Mouse (Mus musculus): Measurements from ENCODE around the gene Rcn1. TPM values are rescaled to one million over a fixed set of nuclear protein-coding genes. Genes with fewer than 3 reads are reported as not detected.

The Rcn1 gene
- polyA plus RNA-seq, 1 experiment from 2014 or later = 131 TPM

- H3K4me3 ChIP-seq (ENCODE audit: low read depth, low read length) = no peak overlapping the region
- no peaks in the 10 kb centered on the region for H3K9me3 ChIP-seq (ENCODE audit: control insufficient read depth, low read length)
- H3K9ac ChIP-seq (ENCODE audit: low read length) = no peak overlapping the region
- DNase-seq (ENCODE audit: low spot score) = peak; percentile 81
- no peak overlapping the region for H3K4me2 ChIP-seq (ENCODE audit: low read depth, severe bottlenecking)
- ATAC-seq (ENCODE audit: insufficient number of reproducible peaks, low FRiP score, low TSS enrichment, low read depth) = peak; percentile 63; the same call in 1 of the 2 replicates
- H3K27ac ChIP-seq (replicated peaks; ENCODE audit: low read depth, low read length) = no peak overlapping the region
- no peaks in the 10 kb centered on the region for H3K27me3 ChIP-seq (ENCODE audit: control insufficient read depth, insufficient read depth, low read length)
- H3K4me1 ChIP-seq (ENCODE audit: control insufficient read depth, insufficient read depth, low read length) = peaks cover 2% of the 10 kb centered on the region; the same call in 1 of the 2 replicates
- 6% methylated on average over 12 of the region's 12 CpGs for WGBS
- no peaks in the 10 kb centered on the region for H3K36me3 ChIP-seq (ENCODE audit: control insufficient read depth, insufficient read depth, low read length)
These were observed 28.9 kb upstream of the Rcn1 start for GRCm38 (mm10) chr2:105428029-105428428.

- no peak overlapping the region for H3K27ac ChIP-seq (replicated peaks; ENCODE audit: low read depth, low read length)
- ATAC-seq (ENCODE audit: insufficient number of reproducible peaks, low FRiP score, low TSS enrichment, low read depth) = no peak
- no peak for DNase-seq (ENCODE audit: low spot score)
- H3K36me3 ChIP-seq (ENCODE audit: control insufficient read depth, insufficient read depth, low read length) = no peaks in the 10 kb centered on the region
- no peak overlapping the region for H3K4me3 ChIP-seq (ENCODE audit: low read depth, low read length)
- H3K4me2 ChIP-seq (ENCODE audit: low read depth, severe bottlenecking) = no peak overlapping the region
- no peaks in the 10 kb centered on the region for H3K27me3 ChIP-seq (ENCODE audit: control insufficient read depth, insufficient read depth, low read length)
- H3K9me3 ChIP-seq (ENCODE audit: control insufficient read depth, low read length) = no peaks in the 10 kb centered on the region
- no peak overlapping the region for H3K9ac ChIP-seq (ENCODE audit: low read length)
- H3K4me1 ChIP-seq (ENCODE audit: control insufficient read depth, insufficient read depth, low read length) = no peaks in the 10 kb centered on the region
- 74% methylated on average over 8 of the region's 8 CpGs for WGBS
These were observed 28.3 kb upstream of the Rcn1 start for GRCm38 (mm10) chr2:105427447-105427846.

- no peak overlapping the region for H3K4me3 ChIP-seq (ENCODE audit: low read depth, low read length)
- no peaks in the 10 kb centered on the region for H3K9me3 ChIP-seq (ENCODE audit: control insufficient read depth, low read length)
- H3K36me3 ChIP-seq (ENCODE audit: control insufficient read depth, insufficient read depth, low read length) = no peaks in the 10 kb centered on the region
- no peak overlapping the region for H3K4me2 ChIP-seq (ENCODE audit: low read depth, severe bottlenecking)
- 0 out of 2 replicates have a peak, but pooled peaks cover 3% of the 10 kb centered on the region for H3K4me1 ChIP-seq (ENCODE audit: control insufficient read depth, insufficient read depth, low read length)
- 91% methylated on average over 12 of the region's 12 CpGs for WGBS
- no peak for ATAC-seq (ENCODE audit: insufficient number of reproducible peaks, low FRiP score, low TSS enrichment, low read depth)
- no peak overlapping the region for H3K27ac ChIP-seq (replicated peaks; ENCODE audit: low read depth, low read length)
- DNase-seq (ENCODE audit: low spot score) = no peak
- H3K27me3 ChIP-seq (ENCODE audit: control insufficient read depth, insufficient read depth, low read length) = no peaks in the 10 kb centered on the region
- H3K9ac ChIP-seq (ENCODE audit: low read length) = no peak overlapping the region
These were observed 19.6 kb upstream of the Rcn1 start for GRCm38 (mm10) chr2:105418629-105419227.

GRCm38 (mm10) chr2:105417663-105418062, 18.5 kb upstream of the Rcn1 start:
- H3K9ac ChIP-seq (ENCODE audit: low read length) = no peak overlapping the region
- no peak overlapping the region for H3K4me3 ChIP-seq (ENCODE audit: low read depth, low read length)
- no peak overlapping the region for H3K27ac ChIP-seq (replicated peaks; ENCODE audit: low read depth, low read length)
- no peaks in the 10 kb centered on the region for H3K36me3 ChIP-seq (ENCODE audit: control insufficient read depth, insufficient read depth, low read length)
- ATAC-seq (ENCODE audit: insufficient number of reproducible peaks, low FRiP score, low TSS enrichment, low read depth) (no peak), DNase-seq (ENCODE audit: low spot score) (no peak)
- H3K9me3 ChIP-seq (ENCODE audit: control insufficient read depth, low read length) = no peaks in the 10 kb centered on the region
- 66% methylated on average over 5 of the region's 5 CpGs for WGBS
- no peaks in the 10 kb centered on the region for H3K27me3 ChIP-seq (ENCODE audit: control insufficient read depth, insufficient read depth, low read length)
- no peak overlapping the region for H3K4me2 ChIP-seq (ENCODE audit: low read depth, severe bottlenecking)
- 0 out of 2 replicates have a peak, but pooled peaks cover 3% of the 10 kb centered on the region for H3K4me1 ChIP-seq (ENCODE audit: control insufficient read depth, insufficient read depth, low read length)

- no peaks in the 10 kb centered on the region for H3K9me3 ChIP-seq (ENCODE audit: control insufficient read depth, low read length)
- H3K4me3 ChIP-seq (ENCODE audit: low read depth, low read length) = no peak overlapping the region
- ATAC-seq (ENCODE audit: insufficient number of reproducible peaks, low FRiP score, low TSS enrichment, low read depth) (no peak), DNase-seq (ENCODE audit: low spot score) (no peak)
- no peaks in the 10 kb centered on the region for H3K27me3 ChIP-seq (ENCODE audit: control insufficient read depth, insufficient read depth, low read length)
- H3K36me3 ChIP-seq (ENCODE audit: control insufficient read depth, insufficient read depth, low read length) = no peaks in the 10 kb centered on the region
- 0 out of 2 replicates have a peak, but pooled peaks cover 3% of the 10 kb centered on the region for H3K4me1 ChIP-seq (ENCODE audit: control insufficient read depth, insufficient read depth, low read length)
- no peak overlapping the region for H3K4me2 ChIP-seq (ENCODE audit: low read depth, severe bottlenecking)
- WGBS = 79% methylated on average over 8 of the region's 8 CpGs
- H3K27ac ChIP-seq (replicated peaks; ENCODE audit: low read depth, low read length) = no peak overlapping the region
- no peak overlapping the region for H3K9ac ChIP-seq (ENCODE audit: low read length)
These were observed 17.7 kb upstream of the Rcn1 start for GRCm38 (mm10) chr2:105416660-105417348.

GRCm38 (mm10) chr2:105416046-105416659, 17.0 kb upstream of the Rcn1 start:
- ATAC-seq (ENCODE audit: insufficient number of reproducible peaks, low FRiP score, low TSS enrichment, low read depth) = no peak

GRCm38 (mm10) chr2:105414309-105414708, 15.2 kb upstream of the Rcn1 start:
- H3K9ac ChIP-seq (ENCODE audit: low read length) = no peak overlapping the region
- ATAC-seq (ENCODE audit: insufficient number of reproducible peaks, low FRiP score, low TSS enrichment, low read depth) (no peak), DNase-seq (ENCODE audit: low spot score) (no peak)
- H3K27ac ChIP-seq (replicated peaks; ENCODE audit: low read depth, low read length) = no peak overlapping the region
- no peaks in the 10 kb centered on the region for H3K9me3 ChIP-seq (ENCODE audit: control insufficient read depth, low read length)
- H3K4me2 ChIP-seq (ENCODE audit: low read depth, severe bottlenecking) = no peak overlapping the region
- 0 out of 2 replicates have a peak, but pooled peaks cover 3% of the 10 kb centered on the region for H3K4me1 ChIP-seq (ENCODE audit: control insufficient read depth, insufficient read depth, low read length)
- WGBS = 69% methylated on average over 2 of the region's 2 CpGs
- H3K27me3 ChIP-seq (ENCODE audit: control insufficient read depth, insufficient read depth, low read length) = no peaks in the 10 kb centered on the region
- H3K4me3 ChIP-seq (ENCODE audit: low read depth, low read length) = no peak overlapping the region
- H3K36me3 ChIP-seq (ENCODE audit: control insufficient read depth, insufficient read depth, low read length) = no peaks in the 10 kb centered on the region

More at GRCm38 (mm10) chr2:105416046-105416659, 17.0 kb upstream of the Rcn1 start:
- Histone ChIP-seq H3K9me3 (ENCODE audit: control insufficient read depth, low read length) (no peaks in the 10 kb centered on the region), H3K9ac (ENCODE audit: low read length) (no peak overlapping the region), H3K27ac (replicated peaks; ENCODE audit: low read depth, low read length) (no peak overlapping the region), H3K4me3 (ENCODE audit: low read depth, low read length) (no peak overlapping the region), H3K27me3 (ENCODE audit: control insufficient read depth, insufficient read depth, low read length) (no peaks in the 10 kb centered on the region), H3K4me1 (ENCODE audit: control insufficient read depth, insufficient read depth, low read length) (0 out of 2 replicates have a peak, but pooled peaks cover 3% of the 10 kb centered on the region), H3K4me2 (ENCODE audit: low read depth, severe bottlenecking) (no peak overlapping the region), H3K36me3 (ENCODE audit: control insufficient read depth, insufficient read depth, low read length) (no peaks in the 10 kb centered on the region)
- DNase-seq (ENCODE audit: low spot score) = no peak
- 71% methylated on average over 7 of the region's 7 CpGs for WGBS

GRCm38 (mm10) chr2:105409253-105409652, 10.1 kb upstream of the Rcn1 start:
- Histone ChIP-seq H3K4me3 (ENCODE audit: low read depth, low read length) (no peak overlapping the region), H3K4me2 (ENCODE audit: low read depth, severe bottlenecking) (no peak overlapping the region), H3K36me3 (ENCODE audit: control insufficient read depth, insufficient read depth, low read length) (no peaks in the 10 kb centered on the region), H3K9ac (ENCODE audit: low read length) (no peak overlapping the region), H3K27ac (replicated peaks; ENCODE audit: low read depth, low read length) (no peak overlapping the region), H3K4me1 (ENCODE audit: control insufficient read depth, insufficient read depth, low read length) (no peaks in the 10 kb centered on the region), H3K9me3 (ENCODE audit: control insufficient read depth, low read length) (no peaks in the 10 kb centered on the region), H3K27me3 (ENCODE audit: control insufficient read depth, insufficient read depth, low read length) (no peaks in the 10 kb centered on the region)
- 91% methylated on average over 1 of the region's 1 CpGs for WGBS
- ATAC-seq (ENCODE audit: insufficient number of reproducible peaks, low FRiP score, low TSS enrichment, low read depth) = no peak
- DNase-seq (ENCODE audit: low spot score) = no peak

Data from limb, embryonic 11.5 days (tissue).